Mouse (Mus musculus) lung, adult 2 months (tissue): ENCODE data around the gene Clip3. TPM values are rescaled to one million over a fixed set of nuclear protein-coding genes. Genes with fewer than 3 reads are reported as not detected.

ENCODE experiments used
- DNase-seq: peaks from one replicate; pipeline ENCODE4 v3.0.0; 2022
- H3K4me1 ChIP-seq: fragments of 200-500 bp; 2 replicates; pipeline ENCODE4 v1.6.1; 2011; ENCODE audit warnings: low read length; ENCODE audit not compliant: control insufficient read depth, insufficient read depth
- H3K4me3 ChIP-seq: fragments of 200-500 bp; replicated peaks from 2 replicates; pipeline ENCODE3; 2011; ENCODE audit warnings: low read depth, mild to moderate bottlenecking, control low read depth, low read length; ENCODE audit errors: extremely low read depth
- CTCF ChIP-seq: fragments of 200-500 bp; IDR thresholded peaks from 2 replicates; pipeline ENCODE4 v1.5.1; 2011; ENCODE audit warnings: mild to moderate bottlenecking, low read length, control low read depth; ENCODE audit not compliant: insufficient read depth
- POLR2A ChIP-seq: fragments of 200-500 bp; IDR thresholded peaks from 2 replicates; pipeline ENCODE4 v1.6.1; 2011; ENCODE audit warnings: low read depth, mild to moderate bottlenecking, control low read depth, low read length, borderline replicate concordance; ENCODE audit errors: extremely low read depth
- WGBS: fragments of 180-500 bp; shearing (Covaris S2); methylation state at CpG from one replicate; pipeline ENCODE4 v1.1.7; 2018; 5-methylcytosine and 5-hydroxymethylcytosine counted together
- polyA plus RNA-seq: library from polyadenylated mRNA; depleted of rRNA; stranded (reverse); fragments of >200 nt; gene quantifications from 2 replicates; pipeline ENCODE4 v1.2.3, GENCODE M21; 2012

Clip3 gene
- polyA plus RNA-seq, 1 experiment: 7.7 TPM

- Histone ChIP-seq H3K4me1 (peaks cover 2% of the 10 kb centered on the region; the same call in 1 of the 2 replicates), H3K4me3 (no peak overlapping the region)
- WGBS: 59% methylated on average over 27 of the region's 27 CpGs
- no peak for TF ChIP-seq CTCF
- no peak for TF ChIP-seq POLR2A
- DNase-seq: no peak
Measured at GRCm38 (mm10) chr7:30313666-30314320, 22.3 kb downstream of the Clip3 start.

- no peaks in the 10 kb centered on the region for H3K4me1 ChIP-seq
- H3K4me3 ChIP-seq: peak within 1 kb of the TSS; percentile 18
- no peak for TF ChIP-seq CTCF
- no peak for TF ChIP-seq POLR2A
- 14% methylated on average over 9 of the region's 9 CpGs for WGBS
- no peak for DNase-seq
Measured at GRCm38 (mm10) chr7:30314721-30315155, 23.2 kb downstream of the Clip3 start, which contains the start of gene Syne4. Gene Syne4, plus strand, starts transcription at chr7:30314807.

GRCm38 (mm10) chr7:30315559-30316529 is 24.3 kb downstream of the Clip3 start:
- no peak for DNase-seq
- WGBS: 60% methylated on average over 13 of the region's 13 CpGs
- H3K4me1 ChIP-seq: no peaks in the 10 kb centered on the region; the same call in 1 of the 2 replicates
- H3K4me3 ChIP-seq: no peak overlapping the region
- TF ChIP-seq CTCF (no peak), POLR2A (no peak)

- TF ChIP-seq POLR2A: no peak
- TF ChIP-seq CTCF: no peak
- 93% methylated on average over 3 of the region's 3 CpGs for WGBS
- Histone ChIP-seq H3K4me3 (no peak overlapping the region), H3K4me1 (peaks cover 9% of the 10 kb centered on the region)
- DNase-seq: no peak
Measured at GRCm38 (mm10) chr7:30318142-30318541, 26.6 kb downstream of the Clip3 start.

- DNase-seq: no peak
- no peak for TF ChIP-seq CTCF
- TF ChIP-seq POLR2A: no peak
- H3K4me3 ChIP-seq: no peak overlapping the region
- peaks cover 9% of the 10 kb centered on the region for H3K4me1 ChIP-seq
- WGBS: 78% methylated on average over 2 of the region's 2 CpGs
Measured at GRCm38 (mm10) chr7:30320946-30321345, 29.4 kb downstream of the Clip3 start.

GRCm38 (mm10) chr7:30321539-30322284 is 30.2 kb downstream of the Clip3 start, which contains the start of gene E130208F15Rik:
Gene E130208F15Rik, plus strand, starts transcription at chr7:30321740.
- TF ChIP-seq CTCF (no peak), POLR2A (peak; percentile 76; the same call in 1 of the 2 replicates)
- WGBS: under 1% methylated on average over 63 of the region's 63 CpGs
- peak; percentile 64 for DNase-seq

GRCm38 (mm10) chr7:30322285-30322667 is 30.7 kb downstream of the Clip3 start:
- peak; percentile 74 for TF ChIP-seq POLR2A
- no peak for TF ChIP-seq CTCF
- Histone ChIP-seq H3K4me3 (peak overlapping the region; percentile 66), H3K4me1 (peaks cover 9% of the 10 kb centered on the region)
- peak; percentile 97 for DNase-seq
- under 1% methylated on average over 20 of the region's 20 CpGs for WGBS

More at GRCm38 (mm10) chr7:30321539-30322284, 30.2 kb downstream of the Clip3 start, which contains the start of gene E130208F15Rik:
- Histone ChIP-seq H3K4me3 (peak within 1 kb of the TSS; percentile 66), H3K4me1 (peaks cover 9% of the 10 kb centered on the region)

GRCm38 (mm10) chr7:30322865-30323264 is 31.3 kb downstream of the Clip3 start:
- 20% methylated on average over 6 of the region's 6 CpGs for WGBS
- TF ChIP-seq POLR2A: no peak
- no peak for TF ChIP-seq CTCF
- DNase-seq: no peak
- Histone ChIP-seq H3K4me1 (peaks cover 9% of the 10 kb centered on the region), H3K4me3 (no peak overlapping the region)

- WGBS: 71% methylated on average over 3 of the region's 3 CpGs
- TF ChIP-seq CTCF: no peak
- TF ChIP-seq POLR2A: no peak
- Histone ChIP-seq H3K4me3 (no peak within 1 kb of the TSS), H3K4me1 (peaks cover 9% of the 10 kb centered on the region)
- no peak for DNase-seq
Measured at GRCm38 (mm10) chr7:30323795-30324194, 32.3 kb downstream of the Clip3 start, which contains the start of gene Sdhaf1. Gene Sdhaf1, minus strand, starts transcription at chr7:30323895.
